Mouse (Mus musculus) embryonic facial prominence, embryonic 14.5 days (tissue): ENCODE data around the gene Ylpm1. TPM values are rescaled to one million over a fixed set of nuclear protein-coding genes. Genes with fewer than 3 reads are reported as not detected.

ENCODE experiments used
- ATAC-seq: fragments of 200-750 bp; cut with Nextera tagmentation; 2 replicates; pipeline ENCODE4 v1.8.0; 2017; ENCODE audit warnings: low read depth, moderate number of reproducible peaks, moderate TSS enrichment
- DNase-seq: peaks from one replicate; pipeline ENCODE4 v3.0.0-alpha.2; 2015; ENCODE audit warnings: low spot score
- H3K27ac ChIP-seq: fragments of 300-500 bp; sonication (generic); replicated peaks from 2 replicates; pipeline ENCODE4 v1.5.1; 2014; ENCODE audit warnings: low read depth, mild to moderate bottlenecking, low read length, moderate library complexity
- H3K27me3 ChIP-seq: fragments of 300-500 bp; sonication (generic); replicated peaks from 2 replicates; pipeline ENCODE4 v1.6.1; 2014; ENCODE audit warnings: low read length; ENCODE audit not compliant: control insufficient read depth, insufficient read depth
- H3K36me3 ChIP-seq: fragments of 300-500 bp; sonication (generic); 2 replicates; pipeline ENCODE4 v1.6.1; 2014; ENCODE audit warnings: low read length, mixed read lengths; ENCODE audit not compliant: control insufficient read depth, insufficient read depth
- H3K4me1 ChIP-seq: fragments of 300-500 bp; sonication (generic); 2 replicates; pipeline ENCODE4 v1.6.1; 2014; ENCODE audit warnings: antibody characterized with exemption, low read length; ENCODE audit not compliant: control insufficient read depth, insufficient read depth
- H3K4me2 ChIP-seq: fragments of 300-500 bp; sonication (generic); 2 replicates; pipeline ENCODE4 v1.6.1; 2014; ENCODE audit warnings: low read depth, mild to moderate bottlenecking, low read length, moderate library complexity, mixed read lengths
- H3K4me3 ChIP-seq: fragments of 300-500 bp; sonication (generic); 2 replicates; pipeline ENCODE4 v1.5.1; 2014; ENCODE audit warnings: low read depth, mild to moderate bottlenecking, low read length
- H3K9ac ChIP-seq: fragments of 300-500 bp; sonication (generic); 2 replicates; pipeline ENCODE4 v1.6.1; 2014; ENCODE audit warnings: low read depth, mild to moderate bottlenecking, low read length, moderate library complexity, mixed read lengths
- H3K9me3 ChIP-seq: fragments of 300-500 bp; sonication (generic); 2 replicates; pipeline ENCODE4 v1.6.1; 2016; ENCODE audit warnings: low read length; ENCODE audit not compliant: control insufficient read depth
- WGBS: fragments of 180-500 bp; shearing (Covaris S2); extraction: QIAGEN DNeasy Blood & Tissue Kit; methylation state at CpG from one replicate; pipeline ENCODE4 v1.1.7; 2014; 5-methylcytosine and 5-hydroxymethylcytosine counted together
- polyA plus RNA-seq: library from polyadenylated mRNA; unstranded; fragments of >200 nt; fragmentation: Nextera tagmentation; extraction: Ambion mirVana; gene quantifications from 2 replicates; pipeline ENCODE4 v1.2.1, GENCODE M21; 2014

The Ylpm1 gene
- polyA plus RNA-seq, 1 experiment from 2014 or later: 35.8 TPM

GRCm38 (mm10) chr12:85109426-85109825 is 113.3 kb downstream of the Ylpm1 start:
- ATAC-seq (peak; percentile 13; the same call in 1 of the 2 replicates), DNase-seq (peak; percentile 28)
- H3K4me1 ChIP-seq: peaks cover 27% of the 10 kb centered on the region
- no peaks in the 10 kb centered on the region for H3K27me3 ChIP-seq
- H3K4me2 ChIP-seq: peak overlapping the region; percentile 71; the same call in 1 of the 2 replicates
- 50% methylated on average over 4 of the region's 4 CpGs for WGBS
- H3K27ac ChIP-seq: 0 out of 2 replicates have a peak overlapping the region, but pooled peaks have one; percentile 86
- H3K9me3 ChIP-seq: no peaks in the 10 kb centered on the region
- H3K36me3 ChIP-seq: no peaks in the 10 kb centered on the region
- no peak overlapping the region for H3K9ac ChIP-seq
- H3K4me3 ChIP-seq: peak overlapping the region; percentile 96; the same call in 1 of the 2 replicates

GRCm38 (mm10) chr12:85110011-85110697 is 114.0 kb downstream of the Ylpm1 start:
- H3K9ac ChIP-seq: peak overlapping the region; percentile 96
- peak overlapping the region; percentile 86 for H3K27ac ChIP-seq
- no peaks in the 10 kb centered on the region for H3K27me3 ChIP-seq
- no peaks in the 10 kb centered on the region for H3K9me3 ChIP-seq
- no peaks in the 10 kb centered on the region for H3K36me3 ChIP-seq
- peak overlapping the region; percentile 71 for H3K4me2 ChIP-seq
- H3K4me3 ChIP-seq: peak overlapping the region; percentile 96
- peak; percentile 54 for DNase-seq
- ATAC-seq: peak; percentile 42; the same call in 1 of the 2 replicates
- H3K4me1 ChIP-seq: peaks cover 27% of the 10 kb centered on the region
- WGBS: 16% methylated on average over 17 of the region's 18 CpGs

- H3K4me1 ChIP-seq: peaks cover 27% of the 10 kb centered on the region
- WGBS: under 1% methylated on average over 35 of the region's 83 CpGs
Observed at GRCm38 (mm10) chr12:85110698-85111592, 114.8 kb downstream of the Ylpm1 start, which contains the start of the genes Prox2 and Dlst. TSS of gene Prox2 (minus strand) at chr12:85110759. TSS of gene Dlst (plus strand) at chr12:85110833.

GRCm38 (mm10) chr12:85112550-85113251 is 116.6 kb downstream of the Ylpm1 start:
- Histone ChIP-seq H3K4me2 (peak overlapping the region; percentile 71), H3K9ac (no peak overlapping the region), H3K4me3 (0 out of 2 replicates have a peak overlapping the region, but pooled peaks have one; percentile 96), H3K36me3 (no peaks in the 10 kb centered on the region), H3K27me3 (no peaks in the 10 kb centered on the region), H3K27ac (no peak overlapping the region), H3K9me3 (no peaks in the 10 kb centered on the region), H3K4me1 (peaks cover 24% of the 10 kb centered on the region)
- ATAC-seq (no peak), DNase-seq (no peak)
- WGBS: 78% methylated on average over 7 of the region's 7 CpGs

More at GRCm38 (mm10) chr12:85110698-85111592, 114.8 kb downstream of the Ylpm1 start, which contains the start of the genes Prox2 and Dlst:
- H3K27ac ChIP-seq: peak within 1 kb of the TSS; percentile 86
- DNase-seq (peak; percentile 91), ATAC-seq (peak; percentile 95)
- peak within 1 kb of the TSS; percentile 96 for H3K4me3 ChIP-seq
- H3K36me3 ChIP-seq: no peaks in the 10 kb centered on the region
- H3K4me2 ChIP-seq: peak within 1 kb of the TSS; percentile 71
- no peaks in the 10 kb centered on the region for H3K9me3 ChIP-seq
- H3K27me3 ChIP-seq: no peaks in the 10 kb centered on the region
- H3K9ac ChIP-seq: peak within 1 kb of the TSS; percentile 96

GRCm38 (mm10) chr12:85113337-85113736 is 117.2 kb downstream of the Ylpm1 start:
- no peak overlapping the region for H3K9ac ChIP-seq
- no peak overlapping the region for H3K4me2 ChIP-seq
- ATAC-seq (no peak), DNase-seq (no peak)
- 96% methylated on average over 3 of the region's 3 CpGs for WGBS
- H3K27ac ChIP-seq: no peak overlapping the region
- no peaks in the 10 kb centered on the region for H3K27me3 ChIP-seq
- peaks cover 3% of the 10 kb centered on the region for H3K36me3 ChIP-seq
- H3K4me1 ChIP-seq: peaks cover 24% of the 10 kb centered on the region
- H3K4me3 ChIP-seq: no peak overlapping the region
- H3K9me3 ChIP-seq: no peaks in the 10 kb centered on the region

GRCm38 (mm10) chr12:85113917-85114316 is 117.8 kb downstream of the Ylpm1 start:
- WGBS: 99% methylated on average over 3 of the region's 3 CpGs
- DNase-seq (no peak), ATAC-seq (no peak)
- Histone ChIP-seq H3K27me3 (no peaks in the 10 kb centered on the region), H3K27ac (no peak overlapping the region), H3K4me2 (no peak overlapping the region), H3K36me3 (peaks cover 9% of the 10 kb centered on the region), H3K4me1 (peaks cover 24% of the 10 kb centered on the region), H3K9me3 (no peaks in the 10 kb centered on the region), H3K9ac (no peak overlapping the region), H3K4me3 (no peak overlapping the region)

- Histone ChIP-seq H3K9me3 (no peaks in the 10 kb centered on the region), H3K4me2 (no peak overlapping the region), H3K4me1 (peaks cover 15% of the 10 kb centered on the region), H3K27ac (no peak overlapping the region), H3K27me3 (no peaks in the 10 kb centered on the region), H3K4me3 (no peak overlapping the region), H3K9ac (no peak overlapping the region), H3K36me3 (peaks cover 27% of the 10 kb centered on the region)
- DNase-seq (no peak), ATAC-seq (no peak)
- 58% methylated on average over 7 of the region's 7 CpGs for WGBS
Observed at GRCm38 (mm10) chr12:85115678-85116077, 119.6 kb downstream of the Ylpm1 start.
